Mouse (Mus musculus) embryonic fibroblast, embryonic 13.5 days (primary cell): ENCODE measurements around the gene Sept9. TPM values are rescaled to one million over a fixed set of nuclear protein-coding genes. Genes with fewer than 3 reads are reported as not detected.

Source experiments
- H3K27ac ChIP-seq: 2 replicates; pipeline ENCODE4 v1.5.1; 2012; ENCODE audit warnings: low read length, control low read depth, inconsistent platforms; ENCODE audit not compliant: insufficient read depth
- H3K4me1 ChIP-seq: 2 replicates; pipeline ENCODE4 v1.6.1; 2011; ENCODE audit warnings: low read length; ENCODE audit not compliant: control insufficient read depth, insufficient read depth
- H3K4me3 ChIP-seq: 2 replicates; pipeline ENCODE4 v1.5.1; 2011; ENCODE audit warnings: mild to moderate bottlenecking, control low read depth, low read length; ENCODE audit not compliant: insufficient read depth
- CTCF ChIP-seq: IDR thresholded peaks from 2 replicates; pipeline ENCODE4 v1.5.1; 2011; ENCODE audit warnings: mild to moderate bottlenecking, control low read depth, low read length, moderate library complexity, borderline replicate concordance; ENCODE audit not compliant: insufficient read depth
- POLR2A ChIP-seq: IDR thresholded peaks from 2 replicates; pipeline ENCODE4 v1.6.1; 2011; ENCODE audit warnings: low read depth, mild to moderate bottlenecking, control low read depth, low read length, moderate library complexity
- polyA plus RNA-seq: library from polyadenylated mRNA; stranded (reverse); fragments of >200 nt; gene quantifications from 2 replicates; pipeline ENCODE4 v1.2.4, GENCODE M21; 2011; ENCODE audit warnings: low read depth; ENCODE audit not compliant: missing spikeins, insufficient read length

The Sept9 gene
- polyA plus RNA-seq, 1 experiment, result 198 TPM

- Histone ChIP-seq H3K4me3 (no peak overlapping the region), H3K27ac (no peak overlapping the region), H3K4me1 (peaks cover 5% of the 10 kb centered on the region; the same call in 1 of the 2 replicates)
- TF ChIP-seq POLR2A, result no peak
- TF ChIP-seq CTCF, result no peak
These were observed 100.3 kb downstream of the Sept9 start for GRCm38 (mm10) chr11:117299741-117300140.

DNA sequence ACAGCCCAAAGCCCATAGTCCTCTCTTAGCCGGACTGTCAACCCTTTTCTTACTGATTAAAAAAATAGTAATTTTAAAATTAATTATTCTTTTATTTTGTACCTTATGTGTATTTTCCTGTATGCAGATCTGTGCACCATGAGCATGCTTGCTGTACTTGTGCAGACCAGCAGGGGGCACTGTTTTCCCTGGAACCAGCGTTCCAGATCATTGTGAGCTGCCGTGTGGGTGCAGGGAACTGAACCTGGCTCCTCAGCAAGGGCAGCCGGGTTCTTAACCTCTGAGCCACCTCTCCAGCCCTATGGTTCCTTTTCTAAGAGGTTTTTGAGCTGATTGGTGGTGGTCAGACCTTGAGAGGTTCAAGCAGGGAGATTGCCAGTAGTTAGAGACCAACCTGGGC lies 101.3 kb downstream of the Sept9 start:
- peak; percentile 27; the same call in 1 of the 2 replicates for TF ChIP-seq CTCF
- no peak for TF ChIP-seq POLR2A
- peaks cover 8% of the 10 kb centered on the region; the same call in 1 of the 2 replicates for H3K4me1 ChIP-seq
- H3K4me3 ChIP-seq, result no peak overlapping the region
- H3K27ac ChIP-seq, result peak overlapping the region; percentile 61

DNA sequence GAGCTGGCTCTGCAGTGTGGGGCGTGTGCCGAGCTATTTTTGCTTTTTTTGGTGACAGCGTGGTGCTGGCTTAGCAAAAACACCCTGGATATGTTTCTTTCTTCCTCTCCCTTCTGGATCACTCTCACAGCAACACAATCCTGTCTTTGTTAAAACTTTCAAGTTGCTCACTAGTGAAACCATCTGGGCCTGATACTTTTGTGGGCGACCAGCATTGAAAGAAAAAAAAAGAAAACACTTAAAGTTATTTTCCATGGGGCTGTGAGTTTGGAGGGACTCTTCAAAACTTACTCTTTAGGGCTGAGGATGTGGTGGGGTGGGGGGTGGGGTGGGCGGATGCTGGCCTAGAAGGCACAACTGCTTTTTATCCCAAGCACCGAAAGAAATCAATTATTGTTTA lies 102.3 kb downstream of the Sept9 start:
- Histone ChIP-seq H3K4me1 (peaks cover 8% of the 10 kb centered on the region; the same call in 1 of the 2 replicates), H3K27ac (peak overlapping the region; percentile 61; the same call in 1 of the 2 replicates), H3K4me3 (no peak overlapping the region)
- TF ChIP-seq POLR2A (no peak), CTCF (no peak)

DNA sequence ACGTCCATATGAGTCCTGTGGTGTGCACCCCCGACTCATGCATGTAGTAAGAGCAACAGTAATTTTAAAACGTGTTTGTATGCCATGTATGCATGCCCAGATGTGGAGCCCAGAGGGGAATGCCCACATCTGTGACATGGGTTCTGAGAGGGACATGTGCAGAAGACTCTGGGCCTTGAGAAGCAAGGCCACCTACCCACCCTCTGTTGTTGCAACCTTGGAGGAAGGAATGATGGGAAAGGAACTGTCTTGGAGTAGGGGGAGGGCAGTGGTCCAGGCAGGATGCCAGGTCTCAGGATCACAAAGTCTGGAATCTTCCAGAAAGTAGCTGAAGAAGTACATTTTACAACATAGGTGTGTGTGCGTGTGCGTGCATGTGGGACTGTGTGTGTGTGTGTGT lies 102.9 kb downstream of the Sept9 start:
- H3K27ac ChIP-seq, result no peak overlapping the region; the same call in 1 of the 2 replicates
- H3K4me1 ChIP-seq, result peaks cover 12% of the 10 kb centered on the region

GRCm38 (mm10) chr11:117305509-117306188 lies 106.2 kb downstream of the Sept9 start:
- H3K27ac ChIP-seq, result no peak overlapping the region
- no peak overlapping the region for H3K4me3 ChIP-seq
- H3K4me1 ChIP-seq, result peaks cover 40% of the 10 kb centered on the region
- no peak for TF ChIP-seq POLR2A
- no peak for TF ChIP-seq CTCF

More for the DNA sequence above, 102.9 kb downstream of the Sept9 start:
- TF ChIP-seq POLR2A (no peak), CTCF (no peak; the same call in 1 of the 2 replicates)
- H3K4me3 ChIP-seq, result no peak overlapping the region

DNA sequence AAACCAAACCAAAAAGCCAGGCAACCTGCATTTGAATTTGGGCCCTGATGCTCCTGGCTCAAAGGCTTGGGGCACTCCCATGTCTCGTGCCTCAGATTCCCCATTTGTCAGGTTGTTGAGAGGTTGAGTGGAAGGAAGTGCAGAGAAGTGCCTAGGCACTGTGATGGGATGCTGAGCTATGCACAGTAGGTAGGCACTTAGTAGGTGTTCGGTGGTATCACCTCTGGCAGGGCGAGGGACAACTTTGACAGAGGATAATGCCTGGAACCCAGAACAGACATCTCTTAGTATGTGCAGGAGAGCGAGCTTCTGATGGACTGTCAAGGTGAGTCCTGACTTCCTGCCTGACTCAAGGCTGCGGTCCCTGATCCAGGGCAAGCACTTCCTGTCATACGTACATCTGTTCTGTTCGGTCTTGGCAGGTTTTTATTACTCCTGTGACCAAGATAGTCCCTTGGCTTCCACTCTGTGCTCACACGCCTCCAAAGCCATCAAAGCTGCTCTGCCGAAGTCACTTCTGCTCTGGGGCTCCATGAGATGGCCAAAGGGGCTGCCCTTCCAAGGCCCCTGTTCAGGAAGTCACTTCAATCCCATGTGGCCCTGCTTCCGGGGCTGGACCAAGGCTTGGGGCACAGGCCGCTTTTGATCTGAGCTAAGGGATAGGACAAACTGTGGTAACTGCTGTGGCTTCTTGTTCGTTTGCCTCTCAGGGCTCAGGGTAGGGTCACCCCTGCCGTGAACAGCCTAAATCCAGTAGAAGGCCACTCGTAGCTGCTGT lies 107.0 kb downstream of the Sept9 start:
- H3K27ac ChIP-seq, result no peak overlapping the region; the same call in 1 of the 2 replicates
- H3K4me3 ChIP-seq, result no peak overlapping the region
- TF ChIP-seq CTCF (no peak), POLR2A (no peak)
- peaks cover 46% of the 10 kb centered on the region for H3K4me1 ChIP-seq

- TF ChIP-seq CTCF, result no peak
- no peak for TF ChIP-seq POLR2A
- Histone ChIP-seq H3K4me1 (peaks cover 58% of the 10 kb centered on the region), H3K27ac (peak overlapping the region; percentile 66), H3K4me3 (no peak overlapping the region)
These were observed 108.7 kb downstream of the Sept9 start for GRCm38 (mm10) chr11:117307895-117308786.

DNA sequence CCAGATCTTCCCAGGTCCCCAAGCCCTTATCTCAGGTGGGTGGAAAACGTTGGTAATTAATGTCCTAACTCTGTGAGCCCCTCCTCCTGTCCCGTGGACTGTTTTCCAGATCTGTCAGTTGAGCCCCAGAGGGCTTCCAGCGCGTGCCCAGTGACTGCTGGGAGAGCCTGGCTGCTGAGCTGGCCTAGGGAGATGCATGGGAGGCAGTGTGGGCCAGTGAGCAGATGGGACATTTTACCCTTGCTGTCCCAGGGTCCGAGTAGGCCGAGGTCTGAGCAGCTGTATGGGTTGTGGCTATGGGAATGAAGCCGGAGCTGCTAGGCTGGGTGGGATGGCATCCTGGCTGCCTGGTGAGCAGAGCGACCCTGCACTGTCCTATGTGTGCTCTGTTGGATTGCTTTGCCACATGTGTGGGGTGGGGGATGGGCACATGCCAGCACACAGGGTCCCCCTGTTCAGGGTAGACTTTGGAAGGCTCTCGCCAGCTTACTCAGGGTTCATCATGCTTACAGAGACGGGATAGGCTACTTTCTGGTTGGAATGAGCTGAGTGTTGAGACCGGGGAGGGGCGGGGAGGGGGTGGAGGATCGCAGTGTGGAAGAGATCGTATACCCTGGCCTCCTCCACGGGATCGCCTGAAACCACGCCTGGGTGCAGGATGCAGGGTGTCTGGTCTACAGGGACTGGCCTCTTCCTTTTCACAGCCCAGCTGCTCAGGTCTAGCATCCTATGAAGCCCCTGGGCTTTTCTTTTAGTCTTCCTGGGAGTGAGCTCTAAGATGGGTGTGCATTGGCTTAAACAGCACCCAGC lies 109.9 kb downstream of the Sept9 start:
- Histone ChIP-seq H3K4me3 (no peak overlapping the region), H3K27ac (peak overlapping the region; percentile 60; the same call in 1 of the 2 replicates), H3K4me1 (peaks cover 68% of the 10 kb centered on the region)
- TF ChIP-seq CTCF (no peak), POLR2A (no peak)

DNA sequence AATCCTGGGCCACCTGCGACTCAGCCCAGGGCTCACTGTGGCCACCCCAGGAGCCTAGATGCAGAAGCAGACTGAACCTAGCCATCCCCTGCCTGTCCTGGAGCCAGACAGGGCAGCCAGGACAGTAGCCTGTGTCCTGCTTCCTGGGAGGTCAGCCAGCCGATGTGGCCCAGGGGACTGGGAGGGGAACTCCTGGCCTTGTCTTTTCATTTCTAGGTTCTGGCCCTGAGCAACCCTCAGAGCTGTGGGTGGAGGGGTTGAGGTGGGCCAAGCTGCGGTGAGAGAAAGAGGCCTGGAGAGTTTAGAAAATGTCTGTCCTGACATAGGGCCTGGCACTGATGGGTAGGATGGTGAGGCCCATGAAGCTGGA lies 110.4 kb downstream of the Sept9 start:
- Histone ChIP-seq H3K4me1 (peaks cover 72% of the 10 kb centered on the region), H3K27ac (peak overlapping the region; percentile 60; the same call in 1 of the 2 replicates), H3K4me3 (no peak overlapping the region)
- TF ChIP-seq POLR2A (no peak), CTCF (no peak)
